Mouse (Mus musculus) liver, embryonic 14.5 days (tissue): Measurements from ENCODE around the gene Lpcat2.

Experiments
- CTCF ChIP-seq: IDR thresholded peaks from 2 replicates; pipeline ENCODE4 v1.5.1; 2016; ENCODE audit warnings: antibody characterized with exemption, low read depth, control low read depth
- EP300 ChIP-seq: IDR thresholded peaks from 2 replicates; pipeline ENCODE4 v1.6.1; 2016; ENCODE audit warnings: antibody characterized with exemption, low read depth

GRCm38 (mm10) chr8:92881247-92881646 lies 26.1 kb downstream of the Lpcat2 start:
- TF ChIP-seq CTCF, result no peak
- TF ChIP-seq EP300, result no peak
